Mouse (Mus musculus): Measurements from ENCODE around the gene Xbp1.
"Not testable (repeated sequence)": the region's sequence is repeated elsewhere in the genome, so short reads cannot be mapped to it uniquely, and the experiment has no call there.

Xbp1 gene

GRCm38 (mm10) chr11:5528841-5529240 lies 8.4 kb downstream of the Xbp1 start:
- DNase-seq (ENCODE audit: low spot score), result no peak

GRCm38 (mm10) chr11:5530172-5530571 lies 9.7 kb downstream of the Xbp1 start:
- DNase-seq (ENCODE audit: low spot score), result no peak

- no peak for DNase-seq (ENCODE audit: low spot score)
These were observed 10.3 kb downstream of the Xbp1 start for GRCm38 (mm10) chr11:5530717-5531116.

- DNase-seq (ENCODE audit: low spot score), result no peak
These were observed 12.6 kb downstream of the Xbp1 start for GRCm38 (mm10) chr11:5533108-5533507.

GRCm38 (mm10) chr11:5537454-5537853 lies 17.0 kb downstream of the Xbp1 start:
- not testable (repeated sequence) for DNase-seq (ENCODE audit: low spot score)

- no peak for DNase-seq (ENCODE audit: low spot score)
These were observed 19.9 kb downstream of the Xbp1 start for GRCm38 (mm10) chr11:5540331-5540730.

- DNase-seq (ENCODE audit: low spot score), result no peak
These were observed 20.9 kb downstream of the Xbp1 start for GRCm38 (mm10) chr11:5541230-5541798.

GRCm38 (mm10) chr11:5541799-5542481 lies 21.5 kb downstream of the Xbp1 start, which contains the start of gene Ccdc117:
Gene Ccdc117 (minus strand): TSS chr11:5542187.
- DNase-seq (ENCODE audit: low spot score), result peak; percentile 52

GRCm38 (mm10) chr11:5542482-5543185 lies 22.2 kb downstream of the Xbp1 start:
- DNase-seq (ENCODE audit: low spot score), result no peak

- DNase-seq (ENCODE audit: low spot score), result no peak
These were observed 22.8 kb downstream of the Xbp1 start for GRCm38 (mm10) chr11:5543281-5543680.

GRCm38 (mm10) chr11:5544709-5545108 lies 24.2 kb downstream of the Xbp1 start:
- DNase-seq (ENCODE audit: low spot score), result not testable (repeated sequence)

- DNase-seq (ENCODE audit: low spot score), result no peak
These were observed 25.0 kb downstream of the Xbp1 start for GRCm38 (mm10) chr11:5545457-5545856.

GRCm38 (mm10) chr11:5546693-5547092 lies 26.2 kb downstream of the Xbp1 start:
- DNase-seq (ENCODE audit: low spot score), result no peak

- no peak for DNase-seq (ENCODE audit: low spot score)
These were observed 31.0 kb downstream of the Xbp1 start for GRCm38 (mm10) chr11:5551430-5551829.

GRCm38 (mm10) chr11:5551931-5552330 lies 31.5 kb downstream of the Xbp1 start:
- DNase-seq (ENCODE audit: low spot score), result no peak

- no peak for DNase-seq (ENCODE audit: low spot score)
These were observed 39.8 kb downstream of the Xbp1 start for GRCm38 (mm10) chr11:5560273-5560672.

- no peak for DNase-seq (ENCODE audit: low spot score)
These were observed 42.3 kb downstream of the Xbp1 start for GRCm38 (mm10) chr11:5562625-5563268.

- DNase-seq (ENCODE audit: low spot score), result no peak
These were observed 43.4 kb downstream of the Xbp1 start for GRCm38 (mm10) chr11:5563898-5564297.

GRCm38 (mm10) chr11:5565596-5565995 lies 45.1 kb downstream of the Xbp1 start:
- no peak for DNase-seq (ENCODE audit: low spot score)

- DNase-seq (ENCODE audit: low spot score), result no peak
These were observed 46.0 kb downstream of the Xbp1 start for GRCm38 (mm10) chr11:5566506-5566905.

GRCm38 (mm10) chr11:5567654-5568053 lies 47.2 kb downstream of the Xbp1 start:
- DNase-seq (ENCODE audit: low spot score), result no peak

GRCm38 (mm10) chr11:5568082-5568481 lies 47.6 kb downstream of the Xbp1 start:
- DNase-seq (ENCODE audit: low spot score), result no peak

GRCm38 (mm10) chr11:5569474-5569873 lies 49.0 kb downstream of the Xbp1 start, which contains the start of gene Ankrd36:
Gene Ankrd36 (plus strand): TSS chr11:5569684.
- DNase-seq (ENCODE audit: low spot score), result no peak

Measured in urinary bladder, postnatal 10 days (tissue).